Mouse (Mus musculus) embryo, embryonic 11.5 days (tissue): Measurements from ENCODE around the gene Olfr1240.

Source experiments
- DNase-seq: peaks from one replicate; pipeline ENCODE4 v3.0.0-alpha.2; 2012; ENCODE audit warnings: low read depth, low spot score

Olfr1240 gene

DNA sequence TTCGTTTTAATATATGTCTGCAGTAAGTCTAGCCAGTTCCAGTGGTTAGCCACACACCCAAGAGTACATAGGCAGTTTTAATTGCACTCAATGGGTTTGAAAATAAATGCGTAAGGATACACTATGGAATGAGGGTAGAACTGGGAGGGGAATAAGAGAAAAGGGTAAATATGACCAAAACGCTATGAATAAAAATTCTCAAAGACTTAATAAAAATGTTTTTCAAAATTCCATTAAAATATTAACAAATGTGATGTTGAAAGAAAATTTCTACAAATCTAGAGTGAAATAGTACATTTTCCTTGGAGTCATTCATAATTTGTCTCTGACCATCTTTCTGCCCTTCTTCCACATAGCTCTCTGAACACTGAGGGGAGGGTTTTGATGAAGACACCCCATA is at the start of gene Olfr1240:
TSS of gene Olfr1240 (minus strand) at position 101 of the 400 bp plus-strand sequence.
- DNase-seq: no peak

DNA sequence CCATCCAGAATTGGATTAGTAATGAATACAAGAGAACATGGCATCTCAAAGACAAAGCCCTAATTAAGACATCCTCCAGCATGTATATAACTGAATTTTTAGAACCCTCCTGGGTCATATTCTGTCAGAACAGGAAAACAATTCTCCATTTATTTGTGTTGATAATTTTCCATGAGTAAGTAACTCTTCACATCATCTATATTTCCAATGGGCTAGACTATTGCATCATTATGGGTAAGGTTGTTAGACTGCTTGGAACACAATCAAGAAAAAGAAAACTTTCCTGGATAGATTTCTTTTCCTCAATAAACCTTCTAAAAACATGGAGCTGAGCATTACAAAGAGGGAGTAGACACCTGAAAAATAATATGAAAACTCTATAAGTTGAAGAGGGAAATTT is 44.2 kb upstream of the Olfr1240 start, which contains the start of gene Olfr1241:
TSS of gene Olfr1241 (minus strand) at position 101 of the 400 bp plus-strand sequence.
- DNase-seq: no peak

DNA sequence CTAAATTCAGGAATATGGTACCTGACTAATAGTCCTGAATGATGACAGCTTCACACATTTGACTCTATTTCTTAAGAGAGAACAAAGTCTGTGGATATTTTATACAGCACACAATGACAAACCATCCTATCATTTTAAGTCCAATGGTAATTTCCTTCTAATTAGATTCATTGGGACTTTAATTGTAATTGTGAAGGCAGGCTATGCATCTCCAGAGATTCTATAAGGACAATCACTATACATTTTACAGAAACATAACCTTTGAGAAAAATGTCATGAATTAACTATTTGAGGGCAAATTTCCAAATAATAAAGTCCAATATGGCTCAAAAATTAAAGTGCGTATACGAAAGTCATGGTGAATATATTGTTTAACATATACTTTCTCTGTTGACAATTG is 22.5 kb downstream of the Olfr1240 start, which contains the start of gene Olfr1239:
TSS of gene Olfr1239 (minus strand) at position 101 of the 400 bp plus-strand sequence.
- no peak for DNase-seq

DNA sequence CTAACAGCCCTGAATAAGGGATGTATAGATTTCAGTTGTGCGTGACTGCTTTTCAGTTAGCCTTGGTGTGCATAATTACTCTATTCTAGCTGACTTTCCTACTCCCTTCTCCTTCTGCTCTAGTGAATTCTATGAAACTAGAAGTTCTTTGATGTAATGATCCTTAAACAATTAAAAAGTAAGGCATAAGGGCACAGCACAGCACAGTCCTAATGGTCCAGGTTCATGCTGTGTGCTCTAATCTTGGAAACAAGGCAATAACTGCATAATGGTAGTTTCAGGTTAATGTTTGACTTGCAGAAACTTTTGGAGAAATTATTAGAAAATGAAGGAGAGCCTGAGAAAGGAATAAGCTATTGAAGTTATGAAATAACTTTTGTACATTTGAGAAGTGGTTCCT is 28.2 kb downstream of the Olfr1240 start:
- DNase-seq: no peak

DNA sequence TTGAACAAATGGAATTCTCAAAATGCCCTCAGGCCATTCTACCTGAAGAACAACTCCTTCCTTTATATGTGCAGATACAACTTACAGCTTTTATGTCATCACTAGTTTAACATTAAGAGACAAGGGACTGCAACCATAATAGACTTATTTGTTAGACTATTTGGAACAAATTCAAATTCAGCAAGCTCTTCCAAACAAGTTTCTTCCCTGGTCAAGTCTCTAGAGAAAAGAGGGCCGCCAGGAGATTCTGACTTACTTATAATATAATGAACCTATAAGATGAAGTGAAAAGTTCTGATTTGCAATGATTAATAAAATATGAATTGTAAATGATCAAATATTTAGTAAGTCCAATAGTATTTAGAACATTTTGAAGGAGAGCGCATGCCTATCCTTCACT is 33.2 kb downstream of the Olfr1240 start, which contains the start of gene Olfr1238:
TSS of gene Olfr1238 (minus strand) at position 101 of the 400 bp plus-strand sequence.
- no peak for DNase-seq

DNA sequence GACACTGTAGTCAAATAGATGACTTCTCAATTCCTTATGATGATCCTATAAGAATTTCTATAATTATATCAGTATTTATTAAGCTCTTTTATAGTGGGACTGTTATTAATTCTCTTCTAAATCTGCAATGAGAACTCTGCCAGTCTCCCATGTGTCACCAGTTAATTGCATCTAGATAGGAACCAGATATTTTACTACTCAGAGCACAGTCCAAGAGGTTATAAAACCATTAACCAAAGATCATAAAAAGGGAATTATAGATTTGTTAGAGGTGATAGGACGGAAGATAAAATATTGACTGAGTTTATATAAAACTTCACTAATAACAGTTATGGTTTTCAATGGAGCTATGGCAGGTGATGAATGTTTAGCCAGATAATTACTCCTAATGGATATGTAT is 41.9 kb downstream of the Olfr1240 start:
- no peak for DNase-seq
